Mouse (Mus musculus) lung, embryonic 14.5 days (tissue): ENCODE data around the gene Phactr2. TPM values are rescaled to one million over a fixed set of nuclear protein-coding genes. Genes with fewer than 3 reads are reported as not detected.
A peak's percentile ranks its signal among the peaks of the same experiment; 100 is the strongest.

ENCODE experiments used
- ATAC-seq: fragments of 200-750 bp; cut with Nextera tagmentation; 2 replicates; pipeline ENCODE4 v1.8.0; 2017; ENCODE audit warnings: mild to moderate bottlenecking, moderate TSS enrichment, moderate library complexity; ENCODE audit not compliant: insufficient read depth
- DNase-seq: peaks from one replicate; pipeline ENCODE4 v3.0.0-alpha.2; 2015
- H3K27ac ChIP-seq: fragments of 300-500 bp; sonication (generic); 2 replicates; pipeline ENCODE4 v1.5.1; 2014; ENCODE audit warnings: low read depth, mild to moderate bottlenecking, moderate library complexity
- H3K27me3 ChIP-seq: fragments of 300-500 bp; sonication (generic); 2 replicates; pipeline ENCODE4 v1.6.1; 2014; ENCODE audit warnings: low read length, control low read depth; ENCODE audit not compliant: insufficient read depth
- H3K36me3 ChIP-seq: fragments of 300-500 bp; sonication (generic); 2 replicates; pipeline ENCODE4 v1.6.1; 2014; ENCODE audit warnings: control low read depth; ENCODE audit not compliant: insufficient read depth
- H3K4me1 ChIP-seq: fragments of 300-500 bp; sonication (generic); 2 replicates; pipeline ENCODE4 v1.6.1; 2014; ENCODE audit warnings: antibody characterized with exemption, control low read depth; ENCODE audit not compliant: insufficient read depth
- H3K4me2 ChIP-seq: fragments of 300-500 bp; sonication (generic); 2 replicates; pipeline ENCODE4 v1.6.1; 2014; ENCODE audit warnings: mild to moderate bottlenecking
- H3K4me3 ChIP-seq: fragments of 300-500 bp; sonication (generic); 2 replicates; pipeline ENCODE4 v1.5.1; 2014; ENCODE audit warnings: low read depth, low read length
- H3K9ac ChIP-seq: fragments of 300-500 bp; sonication (generic); 2 replicates; pipeline ENCODE4 v1.6.1; 2014
- H3K9me3 ChIP-seq: fragments of 300-500 bp; sonication (generic); 2 replicates; pipeline ENCODE4 v1.6.1; 2016; ENCODE audit warnings: low read depth, low read length, control low read depth
- CTCF ChIP-seq: IDR thresholded peaks from 2 replicates; pipeline ENCODE4 v1.5.1; 2016; ENCODE audit warnings: antibody characterized with exemption, low read depth
- WGBS: fragments of 180-500 bp; shearing (Covaris S2); extraction: QIAGEN DNeasy Blood & Tissue Kit; methylation state at CpG from one replicate; pipeline ENCODE4 v1.1.7; 2014; 5-methylcytosine and 5-hydroxymethylcytosine counted together
- polyA plus RNA-seq: library from polyadenylated mRNA; unstranded; fragments of >200 nt; fragmentation: Nextera tagmentation; extraction: Ambion mirVana; gene quantifications from 2 replicates; pipeline ENCODE4 v1.2.1, GENCODE M21; 2014

Phactr2 gene
- polyA plus RNA-seq, 1 experiment from 2014 or later = 40.7 TPM

GRCm38 (mm10) chr10:13256196-13256595, 218.0 kb downstream of the Phactr2 start:
- 63% methylated on average over 7 of the region's 7 CpGs for WGBS
- DNase-seq (peak; percentile 55), ATAC-seq (peak; percentile 28; the same call in 1 of the 2 replicates)
- peaks cover 16% of the 10 kb centered on the region for H3K36me3 ChIP-seq
- no peaks in the 10 kb centered on the region for H3K9me3 ChIP-seq
- H3K27me3 ChIP-seq = no peaks in the 10 kb centered on the region
- no peak overlapping the region for H3K4me2 ChIP-seq
- H3K4me3 ChIP-seq = no peak overlapping the region
- H3K9ac ChIP-seq = no peak overlapping the region
- peak; percentile 27; the same call in 1 of the 2 replicates for TF ChIP-seq CTCF
- peak overlapping the region; percentile 1; the same call in 1 of the 2 replicates for H3K27ac ChIP-seq
- no peaks in the 10 kb centered on the region for H3K4me1 ChIP-seq

- Histone ChIP-seq H3K4me1 (peaks cover 2% of the 10 kb centered on the region; the same call in 1 of the 2 replicates), H3K27me3 (no peaks in the 10 kb centered on the region), H3K4me2 (no peak overlapping the region), H3K9me3 (no peaks in the 10 kb centered on the region), H3K4me3 (no peak overlapping the region), H3K27ac (peak overlapping the region; percentile 55; the same call in 1 of the 2 replicates), H3K36me3 (peaks cover 24% of the 10 kb centered on the region), H3K9ac (no peak overlapping the region)
- TF ChIP-seq CTCF = no peak
- ATAC-seq = no peak
- 20% methylated on average over 2 of the region's 2 CpGs for WGBS
- peak; percentile 40 for DNase-seq
Observed at GRCm38 (mm10) chr10:13250280-13250679, 223.9 kb downstream of the Phactr2 start.

GRCm38 (mm10) chr10:13249126-13249525, 225.1 kb downstream of the Phactr2 start:
- ATAC-seq (no peak), DNase-seq (no peak)
- Histone ChIP-seq H3K4me2 (no peak overlapping the region), H3K4me1 (peaks cover 5% of the 10 kb centered on the region; the same call in 1 of the 2 replicates), H3K27ac (no peak overlapping the region), H3K36me3 (peaks cover 30% of the 10 kb centered on the region), H3K9me3 (no peaks in the 10 kb centered on the region), H3K4me3 (no peak overlapping the region), H3K27me3 (no peaks in the 10 kb centered on the region), H3K9ac (no peak overlapping the region)
- no peak for TF ChIP-seq CTCF
- WGBS = 93% methylated on average over 8 of the region's 8 CpGs

GRCm38 (mm10) chr10:13245714-13246113, 228.5 kb downstream of the Phactr2 start:
- Histone ChIP-seq H3K4me1 (peaks cover 7% of the 10 kb centered on the region; the same call in 1 of the 2 replicates), H3K9ac (no peak overlapping the region), H3K36me3 (peaks cover 18% of the 10 kb centered on the region), H3K9me3 (no peaks in the 10 kb centered on the region), H3K27ac (peak overlapping the region; percentile 42; the same call in 1 of the 2 replicates), H3K4me2 (peak overlapping the region; percentile 7; the same call in 1 of the 2 replicates), H3K4me3 (no peak overlapping the region), H3K27me3 (no peaks in the 10 kb centered on the region)
- TF ChIP-seq CTCF = no peak
- ATAC-seq (peak; percentile 82), DNase-seq (peak; percentile 84)
- WGBS = 26% methylated on average over 6 of the region's 6 CpGs

GRCm38 (mm10) chr10:13244192-13244591, 230.0 kb downstream of the Phactr2 start:
- Histone ChIP-seq H3K9ac (no peak overlapping the region), H3K27ac (peak overlapping the region; percentile 42; the same call in 1 of the 2 replicates), H3K36me3 (peaks cover 20% of the 10 kb centered on the region), H3K9me3 (no peaks in the 10 kb centered on the region), H3K4me1 (peaks cover 15% of the 10 kb centered on the region), H3K4me3 (no peak overlapping the region), H3K27me3 (no peaks in the 10 kb centered on the region), H3K4me2 (no peak overlapping the region)
- DNase-seq (peak; percentile 35), ATAC-seq (no peak)
- WGBS = 41% methylated on average over 3 of the region's 3 CpGs
- no peak for TF ChIP-seq CTCF

- Histone ChIP-seq H3K9me3 (no peaks in the 10 kb centered on the region), H3K4me1 (peaks cover 14% of the 10 kb centered on the region), H3K27ac (peak overlapping the region; percentile 32), H3K27me3 (no peaks in the 10 kb centered on the region), H3K4me3 (no peak overlapping the region), H3K4me2 (no peak overlapping the region), H3K36me3 (peaks cover 25% of the 10 kb centered on the region), H3K9ac (no peak overlapping the region)
- TF ChIP-seq CTCF = no peak
- 29% methylated on average over 4 of the region's 4 CpGs for WGBS
- peak; percentile 70 for DNase-seq
- peak; percentile 80; the same call in 1 of the 2 replicates for ATAC-seq
Observed at GRCm38 (mm10) chr10:13240431-13240830, 233.8 kb downstream of the Phactr2 start.

GRCm38 (mm10) chr10:13238188-13238587, 236.0 kb downstream of the Phactr2 start:
- ATAC-seq = no peak
- no peak overlapping the region for H3K27ac ChIP-seq
- 84% methylated on average over 4 of the region's 4 CpGs for WGBS
- H3K27me3 ChIP-seq = no peaks in the 10 kb centered on the region
- H3K4me1 ChIP-seq = peaks cover 10% of the 10 kb centered on the region
- no peak overlapping the region for H3K4me3 ChIP-seq
- H3K9ac ChIP-seq = no peak overlapping the region
- H3K4me2 ChIP-seq = no peak overlapping the region
- DNase-seq = no peak
- no peaks in the 10 kb centered on the region for H3K9me3 ChIP-seq
- H3K36me3 ChIP-seq = peaks cover 17% of the 10 kb centered on the region; the same call in 1 of the 2 replicates
- TF ChIP-seq CTCF = no peak
